Mouse (Mus musculus) forebrain, postnatal 0 days (tissue): ENCODE measurements around the gene Tle1. TPM values are rescaled to one million over a fixed set of nuclear protein-coding genes. Genes with fewer than 3 reads are reported as not detected.

ENCODE experiments used
- ATAC-seq: fragments of 200-750 bp; cut with Nextera tagmentation; 2 replicates; pipeline ENCODE4 v1.8.0; 2017; ENCODE audit warnings: mild to moderate bottlenecking, moderate library complexity
- DNase-seq: peaks from one replicate; pipeline ENCODE4 v3.0.0-alpha.2; 2015
- H3K27ac ChIP-seq: fragments of 300-500 bp; sonication (generic); 2 replicates; pipeline ENCODE4 v1.5.1; 2014; ENCODE audit warnings: low read depth, mild to moderate bottlenecking, antibody characterized with exemption, low read length, moderate library complexity, mixed read lengths
- H3K27me3 ChIP-seq: fragments of 300-500 bp; sonication (generic); 2 replicates; pipeline ENCODE4 v1.6.1; 2014; ENCODE audit warnings: mild to moderate bottlenecking, low read length, mixed read lengths; ENCODE audit not compliant: insufficient read depth
- H3K36me3 ChIP-seq: fragments of 300-500 bp; sonication (generic); 2 replicates; pipeline ENCODE4 v1.6.1; 2014; ENCODE audit warnings: mild to moderate bottlenecking, moderate library complexity; ENCODE audit not compliant: insufficient read depth
- H3K4me1 ChIP-seq: fragments of 300-500 bp; sonication (generic); 2 replicates; pipeline ENCODE4 v1.6.1; 2014; ENCODE audit warnings: antibody characterized with exemption; ENCODE audit not compliant: insufficient read depth
- H3K4me2 ChIP-seq: fragments of 300-500 bp; sonication (generic); 2 replicates; pipeline ENCODE4 v1.6.1; 2014; ENCODE audit warnings: low read depth, mild to moderate bottlenecking, moderate library complexity
- H3K4me3 ChIP-seq: fragments of 300-500 bp; sonication (generic); 2 replicates; pipeline ENCODE4 v1.5.1; 2014; ENCODE audit warnings: low read depth, low read length, mixed read lengths
- H3K9ac ChIP-seq: fragments of 300-500 bp; sonication (generic); 2 replicates; pipeline ENCODE4 v1.6.1; 2014; ENCODE audit warnings: mild to moderate bottlenecking
- H3K9me3 ChIP-seq: fragments of 300-500 bp; sonication (generic); 2 replicates; pipeline ENCODE4 v1.6.1; 2016; ENCODE audit warnings: low read length
- CTCF ChIP-seq: sonication (generic); IDR thresholded peaks from 2 replicates; pipeline ENCODE4 v1.5.1; 2016; ENCODE audit warnings: antibody characterized with exemption, control low read depth, low read depth
- WGBS: fragments of 180-500 bp; shearing (Covaris S2); extraction: QIAGEN DNeasy Blood & Tissue Kit; methylation state at CpG from one replicate; pipeline ENCODE4 v1.1.7; 2014; 5-methylcytosine and 5-hydroxymethylcytosine counted together
- polyA plus RNA-seq: library from polyadenylated mRNA; unstranded; fragments of >200 nt; fragmentation: Nextera tagmentation; extraction: Ambion mirVana; gene quantifications from 2 replicates; pipeline ENCODE4 v1.2.1, GENCODE M21; 2015
- total RNA-seq: library from RNA; depleted of rRNA; stranded (reverse); fragments of >200 nt; gene quantifications from 2 replicates; pipeline ENCODE4 v1.2.3, GENCODE M21; 2014

Tle1 gene
- total and polyA plus RNA-seq, 2 experiments from 2014 or later: 28.8 to 83.0 TPM

GRCm38 (mm10) chr4:72140706-72141105 is 60.0 kb downstream of the Tle1 start:
- ATAC-seq: no peak

GRCm38 (mm10) chr4:72139475-72140120 is 61.1 kb downstream of the Tle1 start:
- ATAC-seq: peak; percentile 56

More at GRCm38 (mm10) chr4:72140706-72141105, 60.0 kb downstream of the Tle1 start:
- TF ChIP-seq CTCF: no peak
- Histone ChIP-seq H3K4me2 (no peak overlapping the region), H3K9me3 (no peaks in the 10 kb centered on the region), H3K4me3 (no peak overlapping the region), H3K36me3 (0 out of 2 replicates have a peak, but pooled peaks cover 16% of the 10 kb centered on the region), H3K27ac (no peak overlapping the region), H3K4me1 (no peaks in the 10 kb centered on the region), H3K27me3 (no peaks in the 10 kb centered on the region), H3K9ac (no peak overlapping the region)
- DNase-seq: no peak
- 48% methylated on average over 3 of the region's 3 CpGs for WGBS

GRCm38 (mm10) chr4:72138264-72139080 is 62.2 kb downstream of the Tle1 start:
- Histone ChIP-seq H3K27me3 (no peaks in the 10 kb centered on the region), H3K36me3 (peaks cover 20% of the 10 kb centered on the region; the same call in 1 of the 2 replicates), H3K4me2 (no peak overlapping the region), H3K4me3 (no peak overlapping the region), H3K4me1 (no peaks in the 10 kb centered on the region), H3K9ac (no peak overlapping the region), H3K9me3 (no peaks in the 10 kb centered on the region), H3K27ac (no peak overlapping the region)
- no peak for TF ChIP-seq CTCF
- ATAC-seq: no peak
- WGBS: 87% methylated on average over 11 of the region's 11 CpGs
- no peak for DNase-seq

More at GRCm38 (mm10) chr4:72139475-72140120, 61.1 kb downstream of the Tle1 start:
- peaks cover 18% of the 10 kb centered on the region; the same call in 1 of the 2 replicates for H3K36me3 ChIP-seq
- WGBS: 31% methylated on average over 11 of the region's 11 CpGs
- no peaks in the 10 kb centered on the region for H3K4me1 ChIP-seq
- no peaks in the 10 kb centered on the region for H3K9me3 ChIP-seq
- no peak overlapping the region for H3K4me2 ChIP-seq
- no peak for TF ChIP-seq CTCF
- no peak overlapping the region for H3K27ac ChIP-seq
- H3K27me3 ChIP-seq: no peaks in the 10 kb centered on the region
- peak; percentile 43 for DNase-seq
- no peak overlapping the region for H3K9ac ChIP-seq
- no peak overlapping the region for H3K4me3 ChIP-seq

GRCm38 (mm10) chr4:72132646-72133045 is 68.1 kb downstream of the Tle1 start:
- WGBS: 59% methylated on average over 3 of the region's 3 CpGs
- Histone ChIP-seq H3K9ac (no peak overlapping the region), H3K27me3 (no peaks in the 10 kb centered on the region), H3K4me3 (no peak overlapping the region), H3K27ac (no peak overlapping the region), H3K36me3 (peaks cover 11% of the 10 kb centered on the region; the same call in 1 of the 2 replicates), H3K9me3 (no peaks in the 10 kb centered on the region), H3K4me2 (no peak overlapping the region), H3K4me1 (no peaks in the 10 kb centered on the region)
- no peak for ATAC-seq
- TF ChIP-seq CTCF: no peak
- DNase-seq: no peak

GRCm38 (mm10) chr4:72127596-72127995 is 73.1 kb downstream of the Tle1 start:
- Histone ChIP-seq H3K9ac (no peak overlapping the region), H3K4me2 (no peak overlapping the region), H3K9me3 (no peaks in the 10 kb centered on the region), H3K36me3 (peaks cover 14% of the 10 kb centered on the region), H3K27ac (no peak overlapping the region), H3K4me3 (no peak overlapping the region), H3K4me1 (no peaks in the 10 kb centered on the region), H3K27me3 (no peaks in the 10 kb centered on the region)
- ATAC-seq (no peak), DNase-seq (no peak)
- TF ChIP-seq CTCF: no peak
- WGBS: 69% methylated on average over 2 of the region's 2 CpGs

- H3K27ac ChIP-seq: no peak overlapping the region
- no peak overlapping the region for H3K9ac ChIP-seq
- H3K4me1 ChIP-seq: no peaks in the 10 kb centered on the region
- H3K27me3 ChIP-seq: no peaks in the 10 kb centered on the region
- ATAC-seq (no peak), DNase-seq (no peak)
- H3K9me3 ChIP-seq: no peaks in the 10 kb centered on the region
- no peak for TF ChIP-seq CTCF
- H3K4me3 ChIP-seq: no peak overlapping the region
- peaks cover 23% of the 10 kb centered on the region for H3K36me3 ChIP-seq
- no peak overlapping the region for H3K4me2 ChIP-seq
- 82% methylated on average over 5 of the region's 5 CpGs for WGBS
Measured at GRCm38 (mm10) chr4:72124790-72125189, 75.9 kb downstream of the Tle1 start.

- 48% methylated on average over 1 of the region's 1 CpGs for WGBS
- TF ChIP-seq CTCF: no peak
- no peaks in the 10 kb centered on the region for H3K27me3 ChIP-seq
- H3K9me3 ChIP-seq: no peaks in the 10 kb centered on the region
- no peak overlapping the region for H3K4me3 ChIP-seq
- no peaks in the 10 kb centered on the region for H3K4me1 ChIP-seq
- H3K36me3 ChIP-seq: peaks cover 26% of the 10 kb centered on the region
- no peak for DNase-seq
- H3K27ac ChIP-seq: no peak overlapping the region
- ATAC-seq: no peak
- no peak overlapping the region for H3K4me2 ChIP-seq
- H3K9ac ChIP-seq: no peak overlapping the region
Measured at GRCm38 (mm10) chr4:72122837-72123236, 77.9 kb downstream of the Tle1 start.
